24 mouse cellular contexts compared by ENCODE assay signal in genomic region chr2:52533696-52534095, GRCm38 (mm10).
A peak's percentile ranks its signal among the peaks of the same experiment; 100 is the strongest.
DNase-seq lines count a peak whose midpoint lies in the region; ATAC-seq and TF ChIP-seq lines count a peak whose summit lies in the region.
"Had no signal": no experiment of that assay in that cellular context is flagged by ENCODE, and none has a peak within 500 bp of the region (broad histone marks: within the 10 kb centered on the region; RNA-seq: fewer than 3 reads in every experiment).

No protein-coding gene starts in this region.

- no peaks in the 10 kb centered on the region for H3K4me1 ChIP-seq in heart, embryonic 10.5 days
- no peaks in the 10 kb centered on the region for H3K4me1 ChIP-seq in heart, embryonic 11.5 days (ENCODE audit: control insufficient read depth, insufficient read depth, low read length)
- H3K4me1 ChIP-seq: liver, embryonic 13.5 days; midbrain, embryonic 13.5 days; neural tube, embryonic 13.5 days; stomach, embryonic 15.5 days had no signal

- WGBS in heart, embryonic 10.5 days: 82% methylated on average over 5 of the region's 5 CpGs
- WGBS in heart, embryonic 11.5 days (ENCODE audit: insufficient replicate concordance): 80% methylated on average over 5 of the region's 5 CpGs

- H3K4me2 ChIP-seq in heart, embryonic 11.5 days: no peak overlapping the region
- H3K4me2 ChIP-seq: hindbrain, embryonic 14.5 days; liver, embryonic 13.5 days; midbrain, embryonic 13.5 days; neural tube, embryonic 13.5 days; stomach, embryonic 15.5 days had no signal

- no peak overlapping the region for H3K27ac ChIP-seq in heart, embryonic 10.5 days
- no peak overlapping the region for H3K27ac ChIP-seq in heart, embryonic 11.5 days (ENCODE audit: low read depth, low read length)
- peak overlapping the region; percentile 28; the same call in 1 of the 2 replicates for H3K27ac ChIP-seq in left cerebral cortex, adult 2 months
- H3K27ac ChIP-seq: hindbrain, embryonic 14.5 days; liver, embryonic 13.5 days; macrophage; midbrain, embryonic 13.5 days; neural tube, embryonic 13.5 days; stomach, embryonic 15.5 days had no signal

- no peak overlapping the region for H3K4me3 ChIP-seq in heart, embryonic 10.5 days
- H3K4me3 ChIP-seq in heart, embryonic 11.5 days (ENCODE audit: low read depth, low read length): no peak overlapping the region
- H3K4me3 ChIP-seq in left cerebral cortex, adult 2 months: no peak overlapping the region
- H3K4me3 ChIP-seq: liver, embryonic 13.5 days; midbrain, embryonic 13.5 days; neural tube, embryonic 13.5 days; stomach, embryonic 15.5 days had no signal

- H3K9ac ChIP-seq in heart, embryonic 11.5 days (ENCODE audit: low read depth, low read length): no peak overlapping the region
- H3K9ac ChIP-seq: hindbrain, embryonic 14.5 days; liver, embryonic 13.5 days; midbrain, embryonic 13.5 days; neural tube, embryonic 13.5 days; stomach, embryonic 15.5 days had no signal

- no peaks in the 10 kb centered on the region for H3K27me3 ChIP-seq in heart, embryonic 10.5 days (ENCODE audit: insufficient read depth, poor library complexity, severe bottlenecking)
- no peaks in the 10 kb centered on the region for H3K27me3 ChIP-seq in heart, embryonic 11.5 days (ENCODE audit: control insufficient read depth, insufficient read depth, low read length)
- H3K27me3 ChIP-seq: CH12.LX; liver, embryonic 13.5 days; midbrain, embryonic 13.5 days; neural tube, embryonic 13.5 days; stomach, embryonic 15.5 days had no signal

- no peak for TF ChIP-seq CTCF in left cerebral cortex, adult 2 months (IDR thresholded peaks at IDR 0.05)

- intact Hi-C loops in left cerebral cortex, adult 2 months (cut with DNase I): no loop called here

- DNase-seq in frontal cortex, postnatal 25 days (ENCODE audit: low spot score in 2 of 2): no peak
- DNase-seq in heart, embryonic 10.5 days (ENCODE audit: low spot score): peak; percentile 33
- no peak for DNase-seq in left cerebral cortex, adult 2 months (ENCODE audit: extremely low spot score in 1 of 2, low spot score in 2 of 2)
- no peak for DNase-seq in left cerebral cortex, adult 11 months (ENCODE audit: low spot score)
- DNase-seq in cerebellum, postnatal 10 days: no peak
- DNase-seq: adrenal gland, adult 8-10 months; cerebellum, adult 8-10 months; cerebellum, postnatal 36 days; kidney, postnatal 10 days; layer of hippocampus, adult 9-11 months; left cerebral cortex, postnatal 4 days; liver, embryonic 13.5 days; lung, adult 2 months; lung, postnatal 10 days had no signal

- H3K36me3 ChIP-seq in heart, embryonic 10.5 days: no peaks in the 10 kb centered on the region
- H3K36me3 ChIP-seq in heart, embryonic 11.5 days (ENCODE audit: control insufficient read depth, insufficient read depth, low read length): no peaks in the 10 kb centered on the region
- H3K36me3 ChIP-seq: liver, embryonic 13.5 days; midbrain, embryonic 13.5 days; neural tube, embryonic 13.5 days; stomach, embryonic 15.5 days had no signal

- peak; percentile 45 for ATAC-seq in frontal cortex, adult (ENCODE audit: low TSS enrichment)
- ATAC-seq in heart, embryonic 11.5 days (replicated peaks; ENCODE audit: insufficient number of reproducible peaks, low FRiP score, low TSS enrichment): no peak
- ATAC-seq: forebrain, embryonic 14.5 days; intestine, postnatal 0 days; midbrain, embryonic 13.5 days had no signal

- H3K9me3 ChIP-seq in heart, embryonic 10.5 days: no peaks in the 10 kb centered on the region
- H3K9me3 ChIP-seq in heart, embryonic 11.5 days (replicated peaks; ENCODE audit: control insufficient read depth, low read length): no peaks in the 10 kb centered on the region
- H3K9me3 ChIP-seq: liver, embryonic 13.5 days; midbrain, embryonic 13.5 days; neural tube, embryonic 13.5 days; stomach, embryonic 15.5 days had no signal
